In genomic region chr5:118174310-118175009, GRCm38 (mm10) we compare ENCODE assay signal across 9 mouse cellular contexts. TPM values are rescaled to one million over a fixed set of nuclear protein-coding genes. Genes with fewer than 3 reads are reported as not detected.
DNase-seq lines count a peak whose midpoint lies in the region; ATAC-seq and TF ChIP-seq lines count a peak whose summit lies in the region.
"Had no signal": no experiment of that assay in that cellular context is flagged by ENCODE, and none has a peak within 500 bp of the region (broad histone marks: within the 10 kb centered on the region; RNA-seq: fewer than 3 reads in every experiment).

No protein-coding gene starts in this region.

- TF ChIP-seq EP300 in heart, adult 2 months (IDR thresholded peaks at IDR 0.05; ENCODE audit: insufficient read depth, low read depth, low read length): no peak

- H3K4me1 ChIP-seq in heart, embryonic 13.5 days: peaks cover 24% of the 10 kb centered on the region
- H3K4me1 ChIP-seq in heart, adult 2 months (ENCODE audit: control insufficient read depth, insufficient read depth, low read length): peaks cover 4% of the 10 kb centered on the region; the same call in 1 of the 2 replicates
- H3K4me1 ChIP-seq in embryonic facial prominence, embryonic 10.5 days: peaks cover 42% of the 10 kb centered on the region
- peaks cover 8% of the 10 kb centered on the region for H3K4me1 ChIP-seq in hindbrain, postnatal 0 days (ENCODE audit: insufficient read depth, low read length)

- intact Hi-C loops in heart, adult 2 months (cut with DNase I): loop anchor here (5.0 kb wide), 1 partner anchor 68 kb away; no protein-coding TSS in a partner anchor
- intact Hi-C loops in gastrocnemius, adult 2 months (cut with DNase I): no loop called here

- under 1% methylated on average over 22 of the region's 22 CpGs for WGBS in heart, embryonic 13.5 days
- WGBS in heart, adult 2 months: 2% methylated on average over 22 of the region's 22 CpGs
- WGBS in embryonic facial prominence, embryonic 10.5 days: under 1% methylated on average over 22 of the region's 22 CpGs
- WGBS in hindbrain, postnatal 0 days: 1% methylated on average over 22 of the region's 22 CpGs

- no peaks in the 10 kb centered on the region for H3K36me3 ChIP-seq in heart, embryonic 13.5 days
- no peaks in the 10 kb centered on the region for H3K36me3 ChIP-seq in heart, adult 2 months (ENCODE audit: control insufficient read depth, insufficient read depth, low read length)
- no peaks in the 10 kb centered on the region for H3K36me3 ChIP-seq in embryonic facial prominence, embryonic 10.5 days (replicated peaks)
- H3K36me3 ChIP-seq in hindbrain, postnatal 0 days (ENCODE audit: insufficient read depth, low read length): no peaks in the 10 kb centered on the region

- H3K27ac ChIP-seq in heart, embryonic 13.5 days (replicated peaks): no peak overlapping the region
- no peak overlapping the region for H3K27ac ChIP-seq in heart, adult 2 months
- H3K27ac ChIP-seq in embryonic facial prominence, embryonic 10.5 days (replicated peaks): peak overlapping the region; percentile 61; the same call in 1 of the 2 replicates
- H3K27ac ChIP-seq in hindbrain, postnatal 0 days: no peak overlapping the region
- no peak overlapping the region for H3K27ac ChIP-seq in gastrocnemius, adult 2 months

- no peak; the same call in 1 of the 2 replicates for ATAC-seq in heart, embryonic 13.5 days (ENCODE audit: extremely low read depth, insufficient number of reproducible peaks, low FRiP score, low TSS enrichment)
- ATAC-seq in hindbrain, postnatal 0 days: no peak

- no peak for TF ChIP-seq POLR2A in heart, adult 2 months (IDR thresholded peaks at IDR 0.05; ENCODE audit: insufficient read depth, low read depth, low read length)

- peaks cover 98% of the 10 kb centered on the region for H3K27me3 ChIP-seq in heart, embryonic 13.5 days (replicated peaks)
- H3K27me3 ChIP-seq in heart, adult 2 months (ENCODE audit: control insufficient read depth, insufficient read depth, low read length): peaks cover 17% of the 10 kb centered on the region
- peaks cover 69% of the 10 kb centered on the region for H3K27me3 ChIP-seq in embryonic facial prominence, embryonic 10.5 days (replicated peaks; ENCODE audit: low read depth, poor library complexity, severe bottlenecking)
- H3K27me3 ChIP-seq in hindbrain, postnatal 0 days (ENCODE audit: insufficient read depth, low read length): peaks cover 20% of the 10 kb centered on the region

- DNase-seq in heart, adult 2 months: no peak
- DNase-seq in embryonic facial prominence, embryonic 10.5 days (ENCODE audit: low spot score): peak; percentile 60
- no peak for DNase-seq in hindbrain, postnatal 0 days (ENCODE audit: low spot score)
- DNase-seq in neural tube, embryonic 10.5 days (ENCODE audit: extremely low spot score, low spot score): peak; percentile 50
- DNase-seq in gastrocnemius, postnatal 25 days: no peak
- no peak for DNase-seq in gastrocnemius, adult 2 months
- no peak for DNase-seq in T-cell, adult 2 months (ENCODE audit: low spot score)

- peak overlapping the region; percentile 68 for H3K4me2 ChIP-seq in heart, embryonic 13.5 days
- H3K4me2 ChIP-seq in hindbrain, postnatal 0 days (ENCODE audit: low read depth, low read length): peak overlapping the region; percentile 55

- peaks cover 5% of the 10 kb centered on the region for H3K9me3 ChIP-seq in heart, embryonic 13.5 days
- peaks cover 8% of the 10 kb centered on the region for H3K9me3 ChIP-seq in embryonic facial prominence, embryonic 10.5 days
- no peaks in the 10 kb centered on the region for H3K9me3 ChIP-seq in hindbrain, postnatal 0 days (ENCODE audit: low read length)

- peak overlapping the region; percentile 45 for H3K4me3 ChIP-seq in heart, embryonic 13.5 days
- H3K4me3 ChIP-seq in heart, adult 2 months: no peak overlapping the region
- H3K4me3 ChIP-seq in embryonic facial prominence, embryonic 10.5 days: peak overlapping the region; percentile 54
- H3K4me3 ChIP-seq in hindbrain, postnatal 0 days (ENCODE audit: low read length): peak overlapping the region; percentile 20; the same call in 1 of the 2 replicates
- H3K4me3 ChIP-seq in gastrocnemius, adult 2 months: no peak overlapping the region

- H3K9ac ChIP-seq in heart, embryonic 13.5 days: peak overlapping the region; percentile 69; the same call in 1 of the 2 replicates
- no peak overlapping the region for H3K9ac ChIP-seq in heart, adult 2 months (ENCODE audit: low read depth, low read length)
- H3K9ac ChIP-seq in hindbrain, postnatal 0 days (replicated peaks; ENCODE audit: low read length): 0 out of 2 replicates have a peak overlapping the region, but pooled peaks have one; percentile 5

- no peak for TF ChIP-seq CTCF in heart, adult 2 months (IDR thresholded peaks at IDR 0.05)
- TF ChIP-seq CTCF in hindbrain, postnatal 0 days (IDR thresholded peaks at IDR 0.05; ENCODE audit: low read depth): no peak
- no peak for TF ChIP-seq CTCF in gastrocnemius, adult 2 months (IDR thresholded peaks at IDR 0.05)

- H3K79me2 ChIP-seq in heart, adult 2 months (replicated peaks; ENCODE audit: control insufficient read depth, insufficient read depth, low read length): no peaks in the 10 kb centered on the region

RNA-seq across cellular contexts. Expression of gene Hrk, which starts 10.0 kb away (rescaled TPM):
- not detected in 2 replicates for polyA plus RNA-seq in heart, embryonic 13.5 days (2015; fragmentation: Nextera tagmentation; extraction: Ambion mirVana)
- total RNA-seq in heart, adult 2 months (2021): under 1 TPM; 0.50 TPM
- 0.20 and 0.53 TPM in 2 replicates for polyA plus RNA-seq in heart, adult 2 months (2012; rRNA removed)
- polyA plus RNA-seq in embryonic facial prominence, embryonic 10.5 days (2016; fragmentation: Nextera tagmentation; extraction: Ambion mirVana): 0.15 and 0.32 TPM in 2 replicates
- 14.0 TPM in 2 replicates for total RNA-seq in hindbrain, postnatal 0 days (2014; rRNA removed)
- 4.3 and 4.6 TPM in 2 replicates for polyA plus RNA-seq in hindbrain, postnatal 0 days (2015; fragmentation: Nextera tagmentation; extraction: Ambion mirVana)
- under 1 TPM; 0.15 to 0.32 TPM for total RNA-seq in gastrocnemius, postnatal 25 days (2021)
- under 1 TPM; 0.08 to 0.15 TPM for total RNA-seq in gastrocnemius, adult 2 months (2021)
- total RNA-seq: gastrocnemius, postnatal 4 days had no signal

RNA-seq across cellular contexts. Expression of gene Fbxw8, which starts 19.2 kb away (rescaled TPM):
- 21.5 and 22.0 TPM in 2 replicates for polyA plus RNA-seq in heart, embryonic 13.5 days (2015; fragmentation: Nextera tagmentation; extraction: Ambion mirVana)
- 10 to 100 TPM; 36.8 to 39.2 TPM for total RNA-seq in heart, adult 2 months (2021)
- 35.1 and 46.8 TPM in 2 replicates for polyA plus RNA-seq in heart, adult 2 months (2012; rRNA removed)
- 35.0 and 36.6 TPM in 2 replicates for polyA plus RNA-seq in embryonic facial prominence, embryonic 10.5 days (2016; fragmentation: Nextera tagmentation; extraction: Ambion mirVana)
- 57.5 and 58.0 TPM in 2 replicates for total RNA-seq in hindbrain, postnatal 0 days (2014; rRNA removed)
- polyA plus RNA-seq in hindbrain, postnatal 0 days (2015; fragmentation: Nextera tagmentation; extraction: Ambion mirVana): 18.0 and 18.2 TPM in 2 replicates
- total RNA-seq in gastrocnemius, postnatal 25 days (2021): 10 to 100 TPM; 18.5 to 20.1 TPM
- 10 to 100 TPM; 20.8 to 24.2 TPM for total RNA-seq in gastrocnemius, adult 2 months (2021)

Comparison
In these comparisons a context has a peak if more than half of its experiments do, and no peak if none do; other contexts are left out.
1. H3K4me3 ChIP-seq: peak in heart, embryonic 13.5 days (single experiment), embryonic facial prominence, embryonic 10.5 days (single experiment) and hindbrain, postnatal 0 days (single experiment); none in heart, adult 2 months (single experiment) and gastrocnemius, adult 2 months (single experiment).
2. DNase-seq: peak in embryonic facial prominence, embryonic 10.5 days (single experiment) and neural tube, embryonic 10.5 days (single experiment); none in heart, adult 2 months (0 of 2), hindbrain, postnatal 0 days (single experiment), gastrocnemius, postnatal 25 days (single experiment), gastrocnemius, adult 2 months (single experiment) and T-cell, adult 2 months (single experiment).